Mouse (Mus musculus): ENCODE measurements around the gene Card10. TPM values are rescaled to one million over a fixed set of nuclear protein-coding genes. Genes with fewer than 3 reads are reported as not detected.

Card10 gene
- polyA plus RNA-seq, 1 experiment from 2014 or later: not detected

DNA sequence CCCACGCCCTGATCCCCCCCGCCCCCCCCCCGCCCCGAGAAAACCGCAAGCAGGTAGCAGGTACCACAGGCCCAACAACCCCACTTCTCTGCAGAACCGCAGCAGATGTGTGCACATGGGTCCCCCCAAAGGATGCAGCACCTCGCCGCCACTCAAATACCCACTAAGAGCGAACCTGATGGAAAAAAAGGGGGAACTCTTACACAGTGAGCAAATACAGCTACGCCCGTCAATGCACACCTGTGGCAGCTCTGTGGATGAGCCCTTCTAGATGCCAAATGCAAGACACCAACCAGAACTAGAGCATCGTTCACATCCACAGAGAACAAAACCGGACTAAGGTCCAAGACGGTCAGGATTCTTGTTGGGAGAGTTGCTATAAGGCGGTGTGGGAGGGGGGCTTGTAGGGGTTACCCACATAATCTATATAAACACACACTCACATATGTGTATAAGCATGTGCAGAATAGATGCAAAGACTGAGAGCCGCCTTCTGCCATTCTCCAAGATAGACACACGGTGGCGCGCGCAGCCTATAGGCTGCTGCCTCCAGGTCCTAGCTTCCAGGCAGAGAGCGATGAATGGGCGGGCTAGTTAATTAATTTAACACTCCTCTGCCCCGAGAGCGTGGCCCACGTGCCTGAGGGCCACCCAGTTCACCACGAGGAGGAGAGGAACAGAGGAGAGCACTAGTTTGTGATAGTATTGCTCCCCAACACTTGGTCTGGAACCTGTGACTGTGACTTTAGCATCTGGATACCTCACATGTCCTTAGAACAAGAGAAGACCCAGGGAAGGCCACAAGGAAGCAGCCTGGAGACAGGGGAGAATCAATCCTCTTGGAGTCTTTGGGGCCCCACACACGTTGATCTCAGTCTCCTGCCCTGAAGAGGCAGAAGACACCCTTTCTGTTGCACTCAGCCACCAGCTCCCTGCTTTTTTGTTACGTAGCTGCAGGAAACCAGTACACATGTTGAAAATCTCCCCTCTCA is 23.7 kb upstream of the Card10 start:
- Histone ChIP-seq H3K36me3 (ENCODE audit: inconsistent target) (no peaks in the 10 kb centered on the region), H3K4me3 (ENCODE audit: inconsistent target) (no peak overlapping the region), H3K27ac (no peak overlapping the region), H3K79me2 (ENCODE audit: inconsistent target) (no peaks in the 10 kb centered on the region)
- WGBS (ENCODE audit: missing documents): 13% methylated on average over 25 of the region's 28 CpGs

DNA sequence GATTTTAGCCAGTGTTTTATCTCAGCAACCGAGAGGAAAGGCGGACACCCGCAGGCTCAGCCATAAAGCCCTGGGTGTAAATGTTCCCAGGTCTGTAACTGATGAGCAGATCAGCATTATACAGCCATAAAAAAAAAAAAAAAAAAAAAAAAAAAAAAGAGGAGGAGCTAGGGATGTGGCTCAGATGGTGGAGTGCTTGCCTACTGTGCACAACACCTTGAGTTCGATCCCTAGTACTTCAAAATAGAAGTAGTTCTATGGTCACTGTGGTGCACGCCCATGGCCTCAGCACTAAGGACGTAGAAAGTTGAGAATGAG is 13.2 kb upstream of the Card10 start:
- no peaks in the 10 kb centered on the region for H3K36me3 ChIP-seq (ENCODE audit: inconsistent target)
- H3K4me3 ChIP-seq (ENCODE audit: inconsistent target): no peak overlapping the region
- H3K27ac ChIP-seq: no peak overlapping the region
- H3K79me2 ChIP-seq (ENCODE audit: inconsistent target): no peaks in the 10 kb centered on the region
- 38% methylated on average over 6 of the region's 6 CpGs for WGBS (ENCODE audit: missing documents)

DNA sequence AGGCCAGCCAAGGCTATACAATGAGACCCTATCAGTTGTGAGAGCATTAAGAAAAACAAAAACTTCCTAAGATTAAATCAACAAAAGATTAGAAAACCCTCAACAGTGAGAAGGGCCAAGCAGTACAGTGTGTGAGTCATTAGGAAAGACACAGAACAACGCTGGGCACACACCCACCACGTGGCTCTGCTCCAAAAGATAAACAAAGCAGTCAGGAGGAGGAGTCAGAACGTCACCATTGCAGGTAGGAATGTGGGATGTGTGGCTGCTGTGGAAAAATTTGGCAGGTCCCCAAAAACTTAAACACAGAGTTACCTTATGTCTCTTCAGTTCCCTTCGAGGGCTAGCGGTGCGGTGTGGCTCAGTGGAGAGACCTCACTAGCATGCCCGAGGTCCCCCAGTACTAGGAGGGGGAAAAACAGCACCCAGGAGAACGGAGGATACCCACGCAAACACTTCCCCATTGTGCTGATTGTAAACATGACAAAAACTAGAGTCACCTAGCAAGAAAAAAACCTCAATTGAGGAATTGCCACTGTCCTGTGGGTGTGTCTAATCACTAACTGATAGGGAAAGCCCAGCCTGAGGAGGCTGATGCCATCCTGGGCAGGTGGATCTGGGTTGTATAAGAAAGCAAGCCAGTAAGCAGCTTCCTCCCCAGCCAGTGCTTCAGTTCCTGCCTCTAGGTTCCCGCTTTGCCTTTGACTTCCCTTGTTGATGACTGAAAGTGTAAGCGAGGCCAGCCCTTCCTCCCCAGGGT is 12.7 kb upstream of the Card10 start:
- Histone ChIP-seq H3K36me3 (ENCODE audit: inconsistent target) (no peaks in the 10 kb centered on the region), H3K27ac (no peak overlapping the region), H3K79me2 (ENCODE audit: inconsistent target) (no peaks in the 10 kb centered on the region), H3K4me3 (ENCODE audit: inconsistent target) (no peak overlapping the region)
- 13% methylated on average over 11 of the region's 11 CpGs for WGBS (ENCODE audit: missing documents)

DNA sequence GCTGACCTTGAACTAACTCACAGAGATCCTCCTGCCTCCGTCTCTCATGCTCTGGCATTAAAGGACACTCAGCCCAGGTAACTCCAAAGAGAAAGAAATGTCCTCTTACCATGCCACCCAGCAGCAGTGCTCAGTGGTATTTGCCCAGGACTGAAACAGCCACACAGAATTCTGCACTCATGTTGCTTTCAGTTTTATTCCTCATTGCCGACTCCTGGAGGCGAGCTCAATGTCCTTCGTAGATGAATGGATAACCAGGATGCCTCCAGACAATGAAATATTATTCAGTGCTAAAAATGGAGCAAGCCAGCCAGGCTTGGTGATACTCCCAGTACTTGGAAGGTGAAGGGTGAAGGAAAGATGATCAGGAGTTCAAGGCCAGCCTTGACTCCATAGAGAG is 10.8 kb upstream of the Card10 start:
- Histone ChIP-seq H3K79me2 (ENCODE audit: inconsistent target) (no peaks in the 10 kb centered on the region), H3K4me3 (ENCODE audit: inconsistent target) (no peak overlapping the region), H3K27ac (no peak overlapping the region), H3K36me3 (ENCODE audit: inconsistent target) (no peaks in the 10 kb centered on the region)
- 96% methylated on average over 4 of the region's 4 CpGs for WGBS (ENCODE audit: missing documents)

DNA sequence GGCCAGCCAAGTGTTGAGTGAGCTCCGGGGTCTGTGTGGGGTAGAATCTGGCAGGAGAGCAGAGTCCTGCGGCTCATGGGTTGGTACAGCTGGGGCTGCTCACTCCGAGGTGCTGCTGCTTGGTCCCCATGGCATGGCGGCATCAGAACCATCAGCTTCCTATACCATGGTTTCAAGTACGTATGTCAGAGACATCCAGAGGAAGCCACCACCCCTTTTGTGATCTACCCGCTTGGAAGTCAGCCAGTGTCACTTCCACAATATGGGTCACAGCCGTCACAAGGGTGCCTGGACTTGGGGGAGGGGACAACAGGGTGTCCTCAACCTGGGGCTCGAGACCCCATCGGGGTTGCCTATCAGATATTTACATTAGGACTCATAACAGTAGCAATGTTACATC is 7.3 kb upstream of the Card10 start:
- Histone ChIP-seq H3K27ac (no peak overlapping the region), H3K36me3 (ENCODE audit: inconsistent target) (no peaks in the 10 kb centered on the region), H3K79me2 (ENCODE audit: inconsistent target) (no peaks in the 10 kb centered on the region), H3K4me3 (ENCODE audit: inconsistent target) (no peak overlapping the region)
- 24% methylated on average over 9 of the region's 9 CpGs for WGBS (ENCODE audit: missing documents)

DNA sequence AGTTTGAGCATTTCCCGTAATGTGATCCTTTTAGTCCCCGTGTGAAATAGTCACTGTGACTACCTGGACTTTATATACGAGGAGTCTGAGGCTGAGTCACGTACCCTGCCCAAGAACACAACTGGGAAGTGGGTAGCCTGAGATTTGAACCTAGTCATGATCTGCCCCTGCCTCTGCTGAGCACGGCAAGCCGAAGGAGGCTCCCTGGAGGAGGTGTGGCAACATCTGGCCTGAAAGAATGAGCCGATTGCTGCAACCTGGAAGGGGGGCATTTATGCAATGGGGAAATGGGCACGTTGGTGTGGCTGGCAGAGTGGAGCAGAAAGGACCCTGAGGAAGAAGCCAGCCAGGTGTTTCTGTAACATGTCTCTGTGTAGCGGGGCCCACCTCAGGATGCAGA is 6.9 kb upstream of the Card10 start:
- H3K4me3 ChIP-seq (ENCODE audit: inconsistent target): no peak overlapping the region
- no peaks in the 10 kb centered on the region for H3K36me3 ChIP-seq (ENCODE audit: inconsistent target)
- no peak overlapping the region for H3K27ac ChIP-seq
- WGBS (ENCODE audit: missing documents): 27% methylated on average over 9 of the region's 9 CpGs
- no peaks in the 10 kb centered on the region for H3K79me2 ChIP-seq (ENCODE audit: inconsistent target)

DNA sequence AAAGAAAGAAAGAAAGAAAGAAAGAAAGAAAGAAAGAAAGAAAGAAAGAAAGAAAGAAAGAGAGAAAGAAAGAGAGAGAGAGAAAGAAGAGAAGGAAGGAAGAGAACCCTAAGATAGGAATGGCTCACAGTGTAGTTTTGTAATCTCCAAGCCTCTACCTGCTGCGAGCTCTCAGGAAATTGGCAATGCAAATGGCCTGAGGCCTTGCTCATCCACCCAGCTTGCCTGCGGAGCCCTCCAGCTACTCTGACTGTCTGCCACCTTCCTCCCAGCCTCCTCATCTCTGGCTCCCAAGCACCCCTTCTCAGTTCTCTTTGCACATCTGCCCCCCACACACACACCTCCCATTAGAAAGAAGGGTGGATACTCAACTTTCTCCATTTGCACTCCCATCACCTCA is 6.1 kb upstream of the Card10 start:
- no peaks in the 10 kb centered on the region for H3K36me3 ChIP-seq (ENCODE audit: inconsistent target)
- 85% methylated on average over 2 of the region's 2 CpGs for WGBS (ENCODE audit: missing documents)
- no peaks in the 10 kb centered on the region for H3K79me2 ChIP-seq (ENCODE audit: inconsistent target)
- H3K27ac ChIP-seq: no peak overlapping the region
- H3K4me3 ChIP-seq (ENCODE audit: inconsistent target): no peak overlapping the region

DNA sequence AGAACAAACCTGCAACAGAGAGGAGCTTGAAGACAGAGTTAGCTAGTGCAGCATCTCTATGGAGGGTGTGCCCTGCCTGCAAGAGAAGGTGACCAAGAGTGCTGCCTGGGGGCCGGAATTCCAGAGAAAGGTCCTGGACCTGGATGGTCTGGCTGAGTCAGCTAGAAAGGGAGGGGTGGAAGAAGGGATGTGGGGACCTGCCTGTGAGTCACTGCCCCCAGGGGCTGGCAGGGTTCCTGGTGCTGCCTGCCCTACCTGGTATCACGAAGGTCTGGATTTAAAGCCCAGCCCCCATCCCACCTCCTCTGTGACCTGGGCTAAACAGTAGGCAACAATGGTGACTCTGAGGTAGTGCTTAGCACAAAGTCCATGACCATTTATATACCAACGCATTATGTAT is 4.3 kb upstream of the Card10 start:
- no peak overlapping the region for H3K27ac ChIP-seq
- 92% methylated on average over 3 of the region's 3 CpGs for WGBS (ENCODE audit: missing documents)
- H3K4me3 ChIP-seq (ENCODE audit: inconsistent target): no peak overlapping the region

DNA sequence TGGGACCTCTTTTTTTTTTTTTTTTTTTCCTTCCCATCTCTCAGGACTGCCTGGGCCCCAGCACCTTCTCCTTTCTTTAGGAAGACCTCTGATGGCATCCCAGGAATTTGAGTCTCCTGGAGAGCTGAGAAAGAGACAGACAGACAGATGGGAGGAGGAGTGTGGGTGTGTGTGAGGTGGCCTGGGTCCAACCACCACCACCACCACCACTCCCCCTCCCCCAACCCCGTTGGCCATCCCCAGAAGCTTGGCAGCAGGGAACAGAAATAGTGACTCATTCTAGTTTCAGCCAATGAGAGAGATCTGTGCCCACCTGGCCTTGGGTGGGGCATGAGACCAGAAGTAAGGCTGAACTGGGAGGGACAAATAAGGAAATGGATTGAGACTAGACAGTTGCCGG is 3.8 kb upstream of the Card10 start:
- 90% methylated on average over 1 of the region's 2 CpGs for WGBS (ENCODE audit: missing documents)
- Histone ChIP-seq H3K27ac (no peak overlapping the region), H3K36me3 (ENCODE audit: inconsistent target) (no peaks in the 10 kb centered on the region), H3K79me2 (ENCODE audit: inconsistent target) (no peaks in the 10 kb centered on the region), H3K4me3 (ENCODE audit: inconsistent target) (no peak overlapping the region)

More for the DNA sequence above, 4.3 kb upstream of the Card10 start:
- no peaks in the 10 kb centered on the region for H3K79me2 ChIP-seq (ENCODE audit: inconsistent target)
- H3K36me3 ChIP-seq (ENCODE audit: inconsistent target): no peaks in the 10 kb centered on the region

DNA sequence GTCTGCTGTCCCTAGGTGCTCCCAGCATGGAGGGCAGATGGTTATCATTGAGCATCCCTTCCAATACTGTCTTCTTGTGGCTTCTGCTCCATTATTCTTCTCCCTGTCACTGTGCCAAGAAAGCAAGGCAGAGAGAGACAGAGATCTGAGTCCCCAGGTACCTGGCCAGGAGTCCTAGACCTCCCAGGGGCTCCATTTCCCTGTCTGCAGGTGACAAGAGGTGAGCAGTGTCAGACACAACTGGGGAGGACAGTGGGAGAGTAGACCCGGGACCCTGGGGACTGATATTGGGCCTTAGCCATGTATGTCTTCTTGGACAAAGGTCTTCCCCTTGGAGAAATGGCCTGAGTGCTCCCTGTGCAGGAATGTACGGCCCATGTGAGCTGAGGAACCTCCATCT is 2.5 kb upstream of the Card10 start:
- Histone ChIP-seq H3K79me2 (ENCODE audit: inconsistent target) (no peaks in the 10 kb centered on the region), H3K4me3 (ENCODE audit: inconsistent target) (no peak overlapping the region), H3K36me3 (ENCODE audit: inconsistent target) (no peaks in the 10 kb centered on the region), H3K27ac (no peak overlapping the region)
- WGBS (ENCODE audit: missing documents): 96% methylated on average over 2 of the region's 2 CpGs

DNA sequence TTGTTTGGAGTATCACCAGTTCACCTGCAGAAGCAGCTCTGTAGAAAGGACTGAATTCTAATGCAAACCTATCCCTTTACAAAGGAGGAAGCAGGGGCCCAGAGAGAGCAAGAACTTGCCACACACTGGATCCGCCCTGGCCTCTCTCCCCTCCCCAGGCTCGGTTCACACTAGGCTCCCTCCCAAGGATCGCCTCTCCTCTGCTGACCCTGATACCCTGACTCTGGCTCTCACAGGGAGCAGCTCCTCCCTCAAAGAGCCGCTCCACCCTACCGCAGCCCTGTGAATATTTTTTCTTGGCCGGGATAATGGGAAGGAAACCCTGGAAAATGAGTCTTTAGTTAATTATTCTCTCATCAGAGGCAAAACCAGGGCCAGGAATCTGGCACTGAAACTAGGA is 1.5 kb upstream of the Card10 start:
- 43% methylated on average over 6 of the region's 6 CpGs for WGBS (ENCODE audit: missing documents)
- Histone ChIP-seq H3K4me3 (ENCODE audit: inconsistent target) (no peak overlapping the region), H3K27ac (no peak overlapping the region), H3K36me3 (ENCODE audit: inconsistent target) (no peaks in the 10 kb centered on the region), H3K79me2 (ENCODE audit: inconsistent target) (no peaks in the 10 kb centered on the region)

DNA sequence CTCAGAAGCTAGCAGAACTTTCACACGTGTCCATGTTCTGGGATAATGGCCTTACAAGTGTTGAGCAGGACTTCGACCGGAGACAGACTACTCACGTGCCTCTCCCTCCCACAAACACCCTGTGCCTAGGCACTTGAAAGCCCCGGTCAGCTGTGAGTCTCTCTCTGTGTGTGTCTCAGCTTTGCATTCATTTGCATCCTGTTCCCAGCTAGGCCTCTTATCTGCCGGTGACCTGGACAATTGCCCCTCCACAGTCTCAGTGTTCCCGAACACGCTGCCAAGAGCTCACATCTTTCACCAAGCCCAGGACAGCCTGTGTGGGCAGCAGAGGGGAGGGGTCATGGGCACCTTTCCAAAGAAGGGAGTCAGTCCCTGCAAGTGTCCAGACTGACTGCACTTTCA is 658 bp upstream of the Card10 start:
- Histone ChIP-seq H3K36me3 (ENCODE audit: inconsistent target) (no peaks in the 10 kb centered on the region), H3K79me2 (ENCODE audit: inconsistent target) (no peaks in the 10 kb centered on the region), H3K27ac (no peak overlapping the region), H3K4me3 (ENCODE audit: inconsistent target) (no peak overlapping the region)
- 49% methylated on average over 8 of the region's 8 CpGs for WGBS (ENCODE audit: missing documents)

DNA sequence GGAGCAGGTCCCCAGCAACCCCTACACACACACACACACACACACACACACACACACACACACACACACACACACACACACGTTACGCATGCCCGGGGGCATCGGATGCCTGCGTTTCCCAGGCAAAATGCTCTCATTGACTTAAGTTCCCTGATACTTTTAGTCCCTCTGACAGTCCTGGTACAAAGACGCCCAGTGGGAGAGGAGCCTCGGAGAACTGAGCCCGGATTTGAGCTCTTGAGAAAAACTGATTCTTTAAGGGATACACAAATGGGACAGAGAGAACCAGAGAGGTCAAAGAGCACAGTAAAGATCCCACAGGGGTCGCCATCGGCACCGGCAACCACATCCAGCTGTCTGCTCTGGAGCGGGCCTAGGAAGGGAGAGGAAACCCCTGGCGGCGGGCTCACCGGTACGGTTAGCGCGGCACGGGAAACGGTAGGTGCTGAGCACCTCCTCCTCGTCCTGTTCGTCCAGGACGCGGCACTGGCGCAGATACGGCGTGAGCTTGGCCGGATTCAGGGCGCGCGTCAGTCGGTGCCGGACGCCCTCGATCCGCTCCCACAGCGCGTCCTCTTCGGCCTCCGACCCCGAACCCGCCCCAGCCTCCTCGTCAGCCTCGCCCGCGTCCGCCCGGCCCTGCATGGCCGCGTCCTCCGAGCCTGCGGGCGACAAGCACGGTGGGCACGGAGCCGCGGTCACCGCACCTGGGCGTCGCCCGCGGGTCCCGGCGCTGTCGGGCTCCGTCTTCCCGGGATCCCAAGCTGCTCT is 686 bp downstream of the Card10 start:
- no peak overlapping the region for H3K4me3 ChIP-seq (ENCODE audit: inconsistent target)
- no peak overlapping the region for H3K27ac ChIP-seq
- WGBS (ENCODE audit: missing documents): 8% methylated on average over 67 of the region's 67 CpGs
- no peaks in the 10 kb centered on the region for H3K36me3 ChIP-seq (ENCODE audit: inconsistent target)
- no peaks in the 10 kb centered on the region for H3K79me2 ChIP-seq (ENCODE audit: inconsistent target)

DNA sequence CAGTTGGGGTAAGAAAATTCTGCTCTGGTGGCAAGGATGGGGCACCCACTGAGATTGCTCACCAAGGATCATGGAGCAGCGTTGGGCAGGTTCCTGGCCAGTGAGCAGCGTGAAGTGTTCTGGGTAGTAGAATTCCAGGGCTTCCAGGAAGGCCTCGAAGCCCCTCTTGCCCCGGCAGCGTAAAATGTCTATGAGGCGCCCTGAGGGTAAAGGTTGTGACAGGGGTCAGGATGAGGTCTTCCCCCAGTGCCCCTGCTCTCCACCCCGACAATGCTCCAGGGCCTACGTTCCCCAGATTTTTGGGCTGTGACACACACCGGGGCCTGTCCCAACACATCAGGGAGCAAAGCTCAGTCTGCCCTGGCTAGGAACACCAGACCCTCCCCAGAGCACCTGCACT is 1.3 kb downstream of the Card10 start:
- Histone ChIP-seq H3K4me3 (ENCODE audit: inconsistent target) (no peak overlapping the region), H3K36me3 (ENCODE audit: inconsistent target) (no peaks in the 10 kb centered on the region), H3K79me2 (ENCODE audit: inconsistent target) (no peaks in the 10 kb centered on the region), H3K27ac (no peak overlapping the region)
- 96% methylated on average over 9 of the region's 9 CpGs for WGBS (ENCODE audit: missing documents)

DNA sequence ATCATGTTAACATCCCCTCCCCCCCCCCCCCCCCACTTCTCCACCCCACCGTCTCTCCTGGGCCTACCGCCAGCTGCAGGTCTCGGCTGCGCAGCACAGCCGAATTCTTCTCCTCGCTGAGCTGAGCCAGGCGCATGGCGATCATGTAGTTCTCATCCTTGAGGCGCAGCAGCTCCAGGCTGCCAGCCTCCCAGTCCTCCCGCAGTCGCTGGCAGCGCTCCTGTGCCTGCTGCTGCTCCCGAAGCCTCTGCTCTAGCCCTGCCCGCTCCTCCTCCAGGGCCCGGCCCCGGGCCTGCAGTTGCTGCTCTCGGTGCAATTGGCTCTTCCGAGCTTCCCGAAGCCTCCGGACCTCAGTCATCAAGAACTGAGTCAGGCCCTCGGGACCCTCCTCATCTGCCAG is 3.8 kb downstream of the Card10 start:
- H3K27ac ChIP-seq: no peak overlapping the region
- H3K4me3 ChIP-seq (ENCODE audit: inconsistent target): no peak overlapping the region
- 94% methylated on average over 13 of the region's 21 CpGs for WGBS (ENCODE audit: missing documents)
- no peaks in the 10 kb centered on the region for H3K36me3 ChIP-seq (ENCODE audit: inconsistent target)
- no peaks in the 10 kb centered on the region for H3K79me2 ChIP-seq (ENCODE audit: inconsistent target)

Data from macrophage (primary cell).